Mouse (Mus musculus) CH12.LX (cell line): ENCODE measurements around the gene Snx5. TPM values are rescaled to one million over a fixed set of nuclear protein-coding genes. Genes with fewer than 3 reads are reported as not detected.

Experiments used
- DNase-seq: peaks from one replicate; pipeline ENCODE4 v3.0.0-alpha.2; 2013; ENCODE audit errors: extremely low read depth
- H3K27ac ChIP-seq: 2 replicates; pipeline ENCODE4 v1.5.1; 2012; ENCODE audit warnings: low read depth, mild to moderate bottlenecking, control low read depth, moderate library complexity; ENCODE audit not compliant: insufficient read depth
- H3K27me3 ChIP-seq: replicated peaks from 2 replicates; pipeline ENCODE3; 2012; ENCODE audit warnings: inconsistent platforms
- H3K36me3 ChIP-seq, 2 experiments: replicated peaks in 1 of 2; 2 replicates each; pipeline versions ENCODE3 to v1.6.1; 2012; ENCODE audit warnings: inconsistent platforms in 1 of 2, low read length in 1 of 2, mild to moderate bottlenecking in 1 of 2, mixed read lengths in 1 of 2, moderate library complexity in 1 of 2; ENCODE audit not compliant: control insufficient read depth in 1 of 2, insufficient read depth in 1 of 2
- H3K4me1 ChIP-seq, 2 experiments: 2 replicates each; pipeline ENCODE4 v1.6.1; 2012; ENCODE audit warnings: inconsistent platforms in 1 of 2, moderate library complexity in 1 of 2; ENCODE audit not compliant: insufficient read depth in 2 of 2, control insufficient read depth in 1 of 2
- H3K4me2 ChIP-seq: 2 replicates; pipeline ENCODE4 v1.6.1; 2012; ENCODE audit warnings: low read depth, mild to moderate bottlenecking, control low read depth; ENCODE audit not compliant: poor library complexity, insufficient read depth, severe bottlenecking
- H3K4me3 ChIP-seq, 3 experiments: fragments of 150-350 bp in 1 of 3; sonication (generic) in 1 of 3; replicated peaks in 1 of 3; 2 replicates each; pipeline versions ENCODE3 to v1.5.1; 2011 to 2012; ENCODE audit warnings: low read depth in 2 of 3, low read length in 2 of 3, mild to moderate bottlenecking in 2 of 3, moderate library complexity in 2 of 3, control low read depth in 1 of 3, improper control_type of control experiment in 1 of 3, inconsistent platforms in 1 of 3, mixed read lengths in 1 of 3; ENCODE audit not compliant: poor library complexity in 1 of 3
- H3K79me2 ChIP-seq: replicated peaks from 2 replicates; pipeline ENCODE4 v1.6.1; 2012; ENCODE audit warnings: mild to moderate bottlenecking, moderate library complexity; ENCODE audit not compliant: control insufficient read depth, poor library complexity, insufficient read depth, severe bottlenecking; ENCODE audit errors: extremely low read depth
- H3K9ac ChIP-seq: 2 replicates; pipeline ENCODE4 v1.6.1; 2012; ENCODE audit warnings: low read depth, mild to moderate bottlenecking, control low read depth, moderate library complexity; ENCODE audit not compliant: insufficient read depth
- H3K9me3 ChIP-seq: replicated peaks from 2 replicates; pipeline ENCODE3; 2012; ENCODE audit warnings: low read length, inconsistent platforms, mixed read lengths
- JUN ChIP-seq: IDR thresholded peaks from 2 replicates; pipeline ENCODE4 v1.6.1; 2011; ENCODE audit warnings: low read depth, mild to moderate bottlenecking, low read length, improper control_type of control experiment, moderate library complexity; ENCODE audit not compliant: insufficient read depth
- MAFK ChIP-seq: IDR thresholded peaks from 2 replicates; pipeline ENCODE4 v1.6.1; 2011; ENCODE audit warnings: low read length, improper control_type of control experiment; ENCODE audit not compliant: insufficient replicate concordance
- MAX ChIP-seq: IDR thresholded peaks from 2 replicates; pipeline ENCODE4 v1.6.1; 2011; ENCODE audit warnings: low read length, improper control_type of control experiment
- MYC ChIP-seq: IDR thresholded peaks from 2 replicates; pipeline ENCODE4 v1.6.1; 2011; ENCODE audit warnings: low read depth, mild to moderate bottlenecking, improper control_type of control experiment, low read length
- NELFE ChIP-seq: IDR thresholded peaks from 2 replicates; pipeline ENCODE4 v1.6.1; 2011; ENCODE audit warnings: low read depth, low read length, improper control_type of control experiment
- POLR2AphosphoS2 ChIP-seq: IDR thresholded peaks from 2 replicates; pipeline ENCODE4 v1.6.1; 2011; ENCODE audit warnings: low read depth, low read length, improper control_type of control experiment
- SMC3 ChIP-seq: IDR thresholded peaks from 2 replicates; pipeline ENCODE4 v1.6.1; 2011; ENCODE audit warnings: low read depth, low read length, improper control_type of control experiment
- TBP ChIP-seq: conservative IDR thresholded peaks from 2 replicates; pipeline ENCODE4 v1.6.1; 2011; ENCODE audit warnings: low read depth, low read length, improper control_type of control experiment
- dilution Hi-C: fragments of 300-500 bp; cut with MboI; formaldehyde crosslinking; loops from 2 replicates; pipeline ENCODE4 v1.14.3; 2020; ENCODE audit warnings: low sequenced_read_pairs; ENCODE audit not compliant: extremely low pct_unique_long_range_greater_than_20kb, extremely low pct_ligation_motif_present
- in situ Hi-C: fragments of 300-500 bp; cut with MboI; formaldehyde crosslinking; loops from 3 replicates; pipeline ENCODE4 v1.14.3; 2019; ENCODE audit warnings: low sequenced_read_pairs, low pct_ligation_motif_present, low pct_unique_long_range_greater_than_20kb, mixed read lengths
- polyA plus RNA-seq: library from polyadenylated mRNA; unstranded; fragments of >175 nt; gene quantifications from 2 replicates; pipeline ENCODE4 v1.2.1, GENCODE M21; 2012; ENCODE audit warnings: low read depth; ENCODE audit not compliant: insufficient read length
- total RNA-seq, 2 experiments: library from RNA; depleted of rRNA; stranded (reverse); fragments of 300-350 nt in 1 of 2; fragments of >200 nt in 1 of 2; gene quantifications; 2 replicates each; pipeline ENCODE4 v1.2.3; 2012 to 2014

Snx5 gene
- total and polyA plus RNA-seq, 3 experiments = 380 to 1,220 (median 666) TPM

DNA sequence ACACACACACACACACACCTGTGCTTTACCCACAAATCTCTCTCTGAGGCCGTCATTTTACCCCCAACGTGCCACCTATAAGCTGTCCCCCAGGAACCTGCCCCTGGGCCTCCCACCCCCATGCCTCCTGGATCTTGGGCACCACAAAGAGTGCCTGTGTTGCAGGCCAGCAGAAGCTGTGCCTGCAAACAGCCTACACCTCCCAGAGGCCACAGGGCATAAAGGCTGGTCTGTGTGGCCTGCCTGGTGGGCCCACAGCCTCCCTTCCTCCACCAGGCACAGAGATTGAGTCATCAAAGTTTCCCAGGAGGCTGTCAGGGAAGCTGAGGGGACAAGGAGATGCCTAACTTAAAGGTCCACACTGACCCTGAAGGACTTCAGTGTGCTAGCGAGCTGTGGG lies 68.1 kb downstream of the Snx5 start:
- no peak overlapping the region for H3K27ac ChIP-seq
- peaks cover 0 to 4% of the 10 kb centered on the region in 2 experiments; a peak in 2 of 4 replicates for H3K4me1 ChIP-seq
- H3K9ac ChIP-seq = no peak overlapping the region
- TF ChIP-seq MAX (no peak), JUN (no peak)
- TF ChIP-seq, all 38 proteins: peak for 0
- DNase-seq = no peak
- in situ Hi-C loops (no loop called here), dilution Hi-C loops (no loop called here)
- Histone ChIP-seq H3K27me3 (peaks cover 5% of the 10 kb centered on the region), H3K4me2 (no peak overlapping the region), H3K79me2 (no peaks in the 10 kb centered on the region), H3K36me3 (no peaks in the 10 kb centered on the region), H3K9me3 (peaks cover 3% of the 10 kb centered on the region), H3K4me3 (no peak overlapping the region)

DNA sequence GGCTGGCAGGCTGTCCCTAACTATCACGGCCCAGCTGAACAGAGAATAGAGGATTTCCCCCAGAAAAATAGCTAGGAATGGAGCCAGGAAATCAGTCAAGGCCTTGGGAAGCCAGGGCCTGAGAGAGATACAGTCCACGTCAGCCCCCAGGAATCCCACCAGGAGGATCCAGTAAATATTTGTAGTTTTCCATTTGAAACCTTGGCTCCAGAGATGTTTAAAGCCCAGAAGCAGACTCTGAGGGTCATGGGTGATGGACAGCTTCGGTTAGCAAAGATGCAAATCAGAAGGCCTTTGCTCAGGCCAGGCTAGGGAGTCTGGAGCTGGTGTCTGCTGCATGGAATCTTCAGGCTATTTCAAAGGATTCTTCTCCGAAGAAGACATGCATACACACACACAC lies 68.6 kb downstream of the Snx5 start:
- peaks cover 3% of the 10 kb centered on the region for H3K27me3 ChIP-seq
- TF ChIP-seq NELFE (no peak), MAFK (no peak), POLR2AphosphoS2 (no peak), MYC (no peak), MAX (no peak), SMC3 (no peak), TBP (no peak)
- peaks cover 0 to 4% of the 10 kb centered on the region in 2 experiments; a peak in 2 of 4 replicates for H3K4me1 ChIP-seq
- H3K9me3 ChIP-seq = peaks cover 3% of the 10 kb centered on the region
- no peak overlapping the region for H3K4me2 ChIP-seq
- no peak overlapping the region for H3K4me3 ChIP-seq
- no peak for DNase-seq
- no peak overlapping the region for H3K9ac ChIP-seq
- dilution Hi-C loops = no loop called here
- H3K27ac ChIP-seq = no peak overlapping the region
- in situ Hi-C loops = no loop called here
- H3K79me2 ChIP-seq = no peaks in the 10 kb centered on the region
- H3K36me3 ChIP-seq = no peaks in the 10 kb centered on the region

Other genes with a start within 250 kb of the Snx5 start
- not detected in 2 replicates for gene Banf2, start 237.8 kb downstream of the Snx5 start, total RNA-seq (2012; rRNA removed)
- gene Banf2, start 237.8 kb downstream of the Snx5 start, total RNA-seq (2014; rRNA removed) = not detected in 2 replicates
- gene Banf2, start 237.8 kb downstream of the Snx5 start, polyA plus RNA-seq = not detected in 2 replicates
- gene Mgme1, start 243 bp downstream of the Snx5 start, total RNA-seq (2012; rRNA removed) = 10.6 and 13.0 TPM in 2 replicates
- gene Mgme1, start 243 bp downstream of the Snx5 start, total RNA-seq (2014; rRNA removed) = 20.7 and 21.9 TPM in 2 replicates
- 19.7 and 20.2 TPM in 2 replicates for gene Mgme1, start 243 bp downstream of the Snx5 start, polyA plus RNA-seq
- gene Ovol2, start 61.2 kb upstream of the Snx5 start, total RNA-seq (2012; rRNA removed) = not detected in 2 replicates
- gene Ovol2, start 61.2 kb upstream of the Snx5 start, total RNA-seq (2014; rRNA removed) = not detected in 2 replicates
- not detected in 2 replicates for gene Ovol2, start 61.2 kb upstream of the Snx5 start, polyA plus RNA-seq
- 25.7 and 30.9 TPM in 2 replicates for gene Kat14, start 98.1 kb upstream of the Snx5 start, total RNA-seq (2012; rRNA removed)
- 24.3 and 25.9 TPM in 2 replicates for gene Kat14, start 98.1 kb upstream of the Snx5 start, total RNA-seq (2014; rRNA removed)
- 54.4 and 56.2 TPM in 2 replicates for gene Kat14, start 98.1 kb upstream of the Snx5 start, polyA plus RNA-seq
- not detected in 2 replicates for gene Pet117, start 98.1 kb upstream of the Snx5 start, total RNA-seq (2012; rRNA removed)
- not detected in 2 replicates for gene Pet117, start 98.1 kb upstream of the Snx5 start, total RNA-seq (2014; rRNA removed)
- 12.3 and 14.5 TPM in 2 replicates for gene Pet117, start 98.1 kb upstream of the Snx5 start, polyA plus RNA-seq